Mouse (Mus musculus): ENCODE results near the gene Gipr.
"Not testable (repeated sequence)": the region's sequence is repeated elsewhere in the genome, so short reads cannot be mapped to it uniquely, and the experiment has no call there.

Gipr gene

GRCm38 (mm10) chr7:19178443-19179092 is 12.6 kb upstream of the Gipr start:
- peak; percentile 57 for DNase-seq (ENCODE audit: inconsistent ontology term)

- no peak for DNase-seq (ENCODE audit: inconsistent ontology term)
Observed at GRCm38 (mm10) chr7:19178035-19178434, 12.1 kb upstream of the Gipr start.

GRCm38 (mm10) chr7:19177216-19177615 is 11.3 kb upstream of the Gipr start:
- no peak for DNase-seq (ENCODE audit: inconsistent ontology term)

- DNase-seq (ENCODE audit: inconsistent ontology term) = no peak
Observed at GRCm38 (mm10) chr7:19176516-19176947, 10.6 kb upstream of the Gipr start.

GRCm38 (mm10) chr7:19175708-19176515 is 10.0 kb upstream of the Gipr start, which contains the start of gene Eml2:
Eml2 (plus strand) TSS chr7:19176421.
- DNase-seq (ENCODE audit: inconsistent ontology term) = peak; percentile 42

GRCm38 (mm10) chr7:19172874-19173273 is 6.9 kb upstream of the Gipr start:
- peak; percentile 74 for DNase-seq (ENCODE audit: inconsistent ontology term)

- DNase-seq (ENCODE audit: inconsistent ontology term) = no peak
Observed at GRCm38 (mm10) chr7:19171831-19172230, 5.9 kb upstream of the Gipr start.

GRCm38 (mm10) chr7:19170142-19170541 is 4.2 kb upstream of the Gipr start:
- DNase-seq (ENCODE audit: inconsistent ontology term) = no peak

GRCm38 (mm10) chr7:19169506-19169905 is 3.6 kb upstream of the Gipr start:
- DNase-seq (ENCODE audit: inconsistent ontology term) = no peak

- no peak for DNase-seq (ENCODE audit: inconsistent ontology term)
Observed at GRCm38 (mm10) chr7:19166990-19167389, 1.1 kb upstream of the Gipr start.

GRCm38 (mm10) chr7:19164978-19165377 is 949 bp downstream of the Gipr start:
- no peak for DNase-seq (ENCODE audit: inconsistent ontology term)

GRCm38 (mm10) chr7:19164189-19164588 is 1.7 kb downstream of the Gipr start:
- peak; percentile 12 for DNase-seq (ENCODE audit: inconsistent ontology term)

- no peak for DNase-seq (ENCODE audit: inconsistent ontology term)
Observed at GRCm38 (mm10) chr7:19163752-19164151, 2.2 kb downstream of the Gipr start.

- no peak for DNase-seq (ENCODE audit: inconsistent ontology term)
Observed at GRCm38 (mm10) chr7:19162928-19163327, 3.0 kb downstream of the Gipr start.

- DNase-seq (ENCODE audit: inconsistent ontology term) = peak; percentile 55
Observed at GRCm38 (mm10) chr7:19160115-19160514, 5.8 kb downstream of the Gipr start.

- no peak for DNase-seq (ENCODE audit: inconsistent ontology term)
Observed at GRCm38 (mm10) chr7:19159411-19159810, 6.5 kb downstream of the Gipr start.

- no peak for DNase-seq (ENCODE audit: inconsistent ontology term)
Observed at GRCm38 (mm10) chr7:19158601-19159000, 7.3 kb downstream of the Gipr start.

- peak; percentile 86 for DNase-seq (ENCODE audit: inconsistent ontology term)
Observed at GRCm38 (mm10) chr7:19157160-19157800, 8.6 kb downstream of the Gipr start.

- peak; percentile 44 for DNase-seq (ENCODE audit: inconsistent ontology term)
Observed at GRCm38 (mm10) chr7:19155825-19156475, 10.0 kb downstream of the Gipr start.

GRCm38 (mm10) chr7:19154796-19155195 is 11.1 kb downstream of the Gipr start:
- DNase-seq (ENCODE audit: inconsistent ontology term) = no peak

GRCm38 (mm10) chr7:19151121-19151520 is 14.8 kb downstream of the Gipr start:
- DNase-seq (ENCODE audit: inconsistent ontology term) = not testable (repeated sequence)

- DNase-seq (ENCODE audit: inconsistent ontology term) = peak; percentile 97
Observed at GRCm38 (mm10) chr7:19149626-19150025, 16.3 kb downstream of the Gipr start, which contains the start of gene Snrpd2. Snrpd2 (plus strand) TSS chr7:19149722.
